Mouse (Mus musculus) urinary bladder, postnatal 36 days (tissue): ENCODE measurements around the gene Pear1.
"Not testable (repeated sequence)": the region's sequence is repeated elsewhere in the genome, so short reads cannot be mapped to it uniquely, and the experiment has no call there.

Experiments
- DNase-seq, 2 experiments: peaks; one replicate each; pipeline ENCODE4 v3.0.0; 2022; ENCODE audit warnings: low spot score in 2 of 2, mixed read lengths in 1 of 2

Gene Pear1

GRCm38 (mm10) chr3:87824206-87824605 is at the start of gene Pear1:
Gene Pear1, minus strand, starts transcription at chr3:87824306.
- DNase-seq, result not testable (repeated sequence)

DNA sequence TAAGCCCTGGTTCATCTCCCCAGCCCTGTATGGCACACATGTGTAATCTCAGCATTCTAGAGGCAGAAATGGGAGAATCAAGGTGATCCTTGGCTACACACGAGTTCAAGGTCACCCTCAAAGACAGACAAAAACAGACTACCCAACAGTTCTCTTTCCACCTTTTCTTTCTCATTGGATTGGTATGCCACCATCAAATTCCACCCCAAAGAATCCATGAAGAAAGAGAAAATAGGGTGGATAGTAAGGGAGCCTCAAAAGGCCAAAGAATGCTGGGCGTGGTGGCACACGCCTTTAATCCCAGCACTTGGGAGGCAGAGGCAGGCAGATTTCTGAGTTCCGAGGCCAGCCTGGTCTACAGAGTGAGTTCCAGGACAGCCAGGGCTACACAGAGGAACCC is 40.0 kb upstream of the Pear1 start:
- not testable (repeated sequence) for DNase-seq

- peak; percentile 42 to 54 for DNase-seq
Observed at GRCm38 (mm10) chr3:87859813-87860212, 35.7 kb upstream of the Pear1 start.

- no peak for DNase-seq
Observed at GRCm38 (mm10) chr3:87857666-87858065, 33.6 kb upstream of the Pear1 start.

DNA sequence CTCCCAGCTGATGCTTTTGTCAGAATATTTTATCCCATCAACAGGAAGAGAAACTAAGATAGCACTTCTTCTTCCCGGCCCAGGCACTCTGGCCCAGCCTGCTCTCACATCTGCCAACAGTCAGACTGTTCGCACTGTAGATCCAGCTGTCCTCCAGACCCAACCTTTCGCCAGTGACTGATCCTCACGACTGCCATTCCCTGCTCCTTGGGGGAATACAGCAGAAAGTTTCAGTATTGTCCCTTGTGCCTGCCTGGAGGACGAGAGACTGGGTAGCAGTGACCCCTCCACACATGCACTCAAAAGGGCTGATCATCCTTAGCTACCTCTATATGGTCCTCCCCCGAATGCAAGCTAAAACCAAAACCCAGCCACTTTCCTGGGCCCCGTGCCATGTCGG is 31.8 kb upstream of the Pear1 start:
- no peak for DNase-seq

GRCm38 (mm10) chr3:87854795-87855568 is 30.9 kb upstream of the Pear1 start:
- peak in 1 of 2 experiments; percentile 31 for DNase-seq

DNA sequence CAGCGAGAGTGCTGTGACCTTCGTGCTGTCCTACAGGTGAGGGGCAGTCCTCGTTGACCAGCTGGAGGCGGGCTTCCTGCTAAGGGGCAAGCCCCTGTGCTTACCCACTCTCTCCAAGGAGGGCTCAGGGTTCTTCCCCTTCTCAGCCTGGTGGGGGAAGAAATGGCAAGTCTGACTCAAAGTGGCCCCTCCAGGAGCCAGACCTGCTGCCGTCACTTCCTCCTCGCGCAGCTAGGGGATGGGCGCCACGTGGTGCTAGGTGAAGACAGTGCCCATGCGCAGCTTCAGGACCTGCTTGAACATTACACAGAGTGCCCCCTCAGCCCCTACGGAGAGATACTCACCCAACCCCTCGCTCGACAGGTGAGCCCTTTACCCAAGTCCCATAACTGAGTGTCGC is 25.0 kb upstream of the Pear1 start:
- no peak for DNase-seq

DNA sequence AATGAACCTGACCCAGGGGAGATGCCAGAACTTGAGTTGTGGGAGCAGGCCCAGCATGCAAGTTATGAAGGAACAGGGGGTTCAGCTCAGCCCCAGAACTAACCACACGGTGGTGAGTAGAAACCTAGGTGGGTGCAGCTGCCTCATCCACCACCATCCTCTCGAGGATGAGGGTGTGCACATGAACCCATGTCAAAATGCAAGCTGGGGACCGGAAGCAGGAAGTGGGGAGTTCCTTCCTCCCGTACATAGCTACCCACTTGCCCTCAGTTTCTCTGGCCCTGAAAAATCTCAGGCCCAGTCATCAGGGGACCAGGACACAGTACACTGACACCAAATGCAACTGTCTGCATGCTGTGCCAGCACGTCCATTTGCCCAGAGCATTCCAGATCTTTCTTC is 23.6 kb upstream of the Pear1 start:
- no peak for DNase-seq

- DNase-seq, result no peak
Observed at GRCm38 (mm10) chr3:87846650-87847110, 22.6 kb upstream of the Pear1 start, which contains the start of gene Sh2d2a. Gene Sh2d2a, plus strand, starts transcription at chr3:87846755.

DNA sequence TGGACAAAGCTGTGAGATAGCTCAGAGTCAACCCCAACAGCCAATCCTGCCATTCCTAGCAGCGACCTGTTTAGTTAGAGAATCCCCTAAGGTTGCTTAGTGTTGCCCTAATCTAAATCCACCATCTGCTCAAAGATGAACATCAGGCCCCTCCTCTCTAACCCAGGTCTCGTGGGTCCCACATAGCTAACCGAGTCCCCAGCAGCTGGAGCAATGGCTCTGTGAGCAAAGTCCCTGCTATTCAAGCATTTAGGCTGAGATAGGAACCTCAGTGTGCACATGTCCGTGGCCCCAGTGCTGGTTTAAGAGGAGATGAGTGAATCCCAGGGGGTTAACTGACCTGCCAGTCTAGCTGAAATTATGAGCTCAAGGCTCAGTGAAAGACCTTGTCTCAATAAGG is 22.1 kb upstream of the Pear1 start:
- DNase-seq, result no peak

DNA sequence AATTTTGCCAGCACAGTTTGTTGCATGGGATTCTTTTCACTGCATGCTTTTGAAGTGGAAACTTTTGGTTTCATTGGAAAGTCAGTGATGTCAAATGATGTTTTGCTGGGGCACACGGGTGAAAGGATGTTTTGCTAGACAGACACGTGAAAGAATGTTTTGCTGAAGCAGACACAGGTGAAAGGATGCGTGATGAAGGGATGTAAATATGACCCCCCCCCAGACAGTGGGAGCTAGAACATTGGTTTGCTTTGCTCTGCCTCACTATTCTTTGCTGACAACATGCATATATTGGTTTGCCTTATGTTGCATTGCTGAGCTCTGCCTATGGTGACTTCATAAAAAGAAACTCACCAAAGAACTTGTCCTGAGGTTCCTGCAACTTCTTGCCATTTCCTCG is 20.9 kb upstream of the Pear1 start:
- no peak for DNase-seq

DNA sequence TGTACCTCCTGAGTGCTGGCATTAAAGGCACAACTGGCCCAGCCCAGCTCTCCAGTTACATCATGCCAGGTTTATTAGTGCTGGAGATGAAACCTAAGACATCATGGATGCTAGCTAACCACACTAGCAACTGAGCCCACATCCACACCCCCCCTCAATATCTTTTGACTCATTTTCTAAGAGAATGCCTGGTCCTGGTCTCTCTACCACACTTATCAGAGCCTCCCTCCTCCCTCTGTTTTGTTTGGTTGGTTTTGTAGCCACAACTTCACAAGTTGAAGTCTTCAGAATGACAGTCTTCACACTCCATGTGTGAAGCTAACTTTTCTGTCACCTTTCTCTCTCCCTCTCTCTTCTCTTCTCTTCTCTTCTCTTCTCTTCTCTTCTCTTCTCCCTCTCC is 16.8 kb upstream of the Pear1 start:
- no peak for DNase-seq

DNA sequence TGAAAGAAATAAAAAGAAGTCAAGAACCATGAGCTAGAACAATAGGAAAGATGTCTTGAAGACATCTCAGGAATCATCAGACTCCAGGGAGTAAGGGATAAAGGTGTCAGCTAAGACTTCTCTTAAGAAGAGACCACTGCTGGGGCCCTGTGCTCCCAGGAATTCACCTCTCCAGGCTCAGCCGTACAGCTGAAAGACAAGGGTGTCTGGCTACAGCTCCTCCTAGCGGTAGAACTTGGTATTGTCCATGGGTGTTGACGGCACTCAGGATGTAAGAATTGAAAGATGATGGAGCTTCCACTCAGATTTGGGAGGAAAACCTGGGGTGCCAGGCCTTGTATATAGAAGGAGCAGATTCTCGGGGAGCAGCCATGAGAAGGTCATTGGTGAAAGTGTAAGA is 14.5 kb upstream of the Pear1 start:
- peak; percentile 64 to 67 for DNase-seq

GRCm38 (mm10) chr3:87833482-87833881 is 9.4 kb upstream of the Pear1 start:
- DNase-seq, result no peak

GRCm38 (mm10) chr3:87832109-87832859 is 8.2 kb upstream of the Pear1 start:
- no peak for DNase-seq

DNA sequence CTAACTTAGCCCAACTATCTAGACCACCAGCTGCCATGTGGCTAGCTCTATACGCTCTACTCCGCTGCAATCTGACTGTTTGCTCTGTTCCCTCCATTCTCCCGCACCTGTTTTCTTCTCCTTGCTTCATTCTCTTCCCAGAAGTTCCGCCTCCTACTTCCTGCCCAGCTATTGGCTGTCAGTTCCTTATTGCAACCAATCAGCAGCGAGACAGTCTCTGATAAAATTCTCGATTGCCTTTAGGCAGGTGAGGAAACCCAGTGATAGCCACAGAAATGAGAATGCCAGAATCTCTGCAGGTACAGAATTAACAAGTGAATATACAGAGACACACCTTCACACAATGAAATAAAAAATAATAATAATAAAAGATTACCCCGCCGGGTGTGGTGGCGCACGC is 4.9 kb upstream of the Pear1 start:
- no peak for DNase-seq

DNA sequence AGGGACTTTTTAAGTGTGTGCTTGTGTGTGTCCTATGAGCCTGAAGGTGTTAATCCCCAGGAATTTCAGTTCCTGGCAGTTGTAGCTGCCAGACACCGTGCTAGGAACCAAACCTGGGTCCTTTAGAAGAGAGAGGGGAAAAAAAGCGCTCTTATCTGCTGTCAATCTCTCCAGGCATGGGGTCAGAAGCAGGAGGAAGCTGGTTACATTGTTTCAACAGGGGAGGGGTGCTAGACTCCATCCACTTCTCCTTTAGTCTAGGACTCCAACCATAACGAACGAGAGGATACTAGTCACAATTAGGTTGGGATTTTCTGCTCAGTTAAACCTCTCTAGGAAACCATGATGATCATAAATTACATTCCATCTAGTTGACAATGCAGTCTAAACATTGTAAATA is 4.3 kb upstream of the Pear1 start:
- no peak for DNase-seq

DNA sequence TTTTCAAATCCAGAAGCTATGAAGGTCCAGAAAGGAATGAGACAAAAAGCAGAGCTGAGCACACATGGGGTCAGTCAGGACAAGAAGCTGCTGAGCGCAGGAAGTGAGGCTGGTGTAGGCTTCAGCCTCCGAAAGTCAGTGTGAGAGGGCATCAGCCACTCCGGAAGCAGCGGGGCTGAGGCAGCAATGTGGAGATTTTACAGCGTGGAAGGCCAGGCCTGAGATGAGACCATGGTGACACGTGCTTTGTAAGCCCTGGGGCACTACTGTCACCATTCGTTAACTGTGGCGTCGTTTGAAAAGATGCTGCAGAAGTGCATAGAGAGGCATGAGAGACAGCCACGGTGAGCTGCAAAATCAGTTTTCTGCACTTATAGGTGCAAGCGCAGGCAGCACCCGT is 5.9 kb downstream of the Pear1 start:
- DNase-seq, result no peak

DNA sequence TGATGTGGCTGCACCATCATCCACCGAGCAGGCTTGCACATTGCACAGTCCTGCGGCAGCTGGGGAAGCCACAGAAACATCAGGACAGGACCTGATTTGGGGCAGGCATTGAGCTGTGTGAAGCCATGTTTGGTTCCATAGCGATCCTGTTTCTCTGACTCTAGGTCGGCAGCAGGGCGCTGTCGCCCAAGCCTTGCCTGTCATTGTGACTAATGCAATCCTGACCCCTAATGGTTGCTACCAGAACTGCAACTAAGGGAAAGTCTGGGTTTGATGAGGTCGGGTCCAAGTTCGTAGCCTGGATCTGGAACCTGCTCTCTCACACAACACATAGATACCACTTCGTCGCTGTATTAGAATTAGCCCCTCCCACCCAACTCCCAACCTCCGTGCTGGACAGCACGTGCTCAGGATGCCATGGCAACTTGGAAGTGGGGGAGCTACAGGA is 7.4 kb downstream of the Pear1 start:
- peak; percentile 58 to 70 for DNase-seq

- DNase-seq, result no peak
Observed at GRCm38 (mm10) chr3:87816166-87816565, 7.9 kb downstream of the Pear1 start.

DNA sequence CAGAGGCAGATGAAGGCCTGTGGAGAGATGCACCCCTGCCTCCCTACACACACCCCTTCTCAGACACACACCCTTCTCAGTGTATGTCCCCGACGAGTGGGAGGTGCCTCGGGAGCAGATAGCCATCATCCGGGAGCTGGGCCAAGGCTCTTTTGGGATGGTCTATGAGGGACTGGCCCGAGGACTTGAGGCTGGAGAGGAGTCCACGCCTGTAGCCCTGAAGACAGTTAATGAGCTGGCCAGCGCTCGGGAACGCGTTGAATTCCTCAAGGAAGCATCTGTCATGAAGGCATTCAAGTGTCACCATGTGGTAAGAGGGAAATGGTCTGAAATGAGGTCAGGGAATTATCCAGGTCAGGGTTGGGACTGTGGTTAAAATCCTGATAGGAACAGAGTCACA is 11.2 kb downstream of the Pear1 start:
- no peak for DNase-seq

DNA sequence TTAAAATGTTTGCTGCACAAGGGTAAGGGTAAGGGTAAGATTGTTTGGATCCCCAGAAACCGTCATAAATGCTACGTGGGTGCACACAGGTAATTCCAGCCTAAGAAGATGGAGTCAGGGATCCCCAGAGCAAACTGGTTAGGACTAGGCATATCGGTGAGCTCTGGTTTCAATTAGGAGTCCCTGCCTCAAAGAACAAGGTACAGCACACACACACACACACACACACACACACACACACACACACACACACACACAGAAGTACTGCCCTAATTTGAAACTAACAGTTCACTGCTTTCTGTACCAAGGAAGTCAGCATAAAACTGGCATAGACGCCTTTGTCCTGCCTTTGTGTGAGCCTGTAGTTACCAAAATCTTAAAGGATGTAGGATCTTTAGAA is 11.7 kb downstream of the Pear1 start:
- no peak for DNase-seq

- DNase-seq, result no peak
Observed at GRCm38 (mm10) chr3:87811297-87811696, 12.8 kb downstream of the Pear1 start.
